Mouse (Mus musculus) stomach, postnatal 0 days (tissue): ENCODE measurements around the gene Nudt17.

Experiments
- CTCF ChIP-seq: IDR thresholded peaks from 2 replicates; pipeline ENCODE4 v1.5.1; 2016; ENCODE audit warnings: antibody characterized with exemption, low read depth, mild to moderate bottlenecking, moderate library complexity
- EP300 ChIP-seq: optimal IDR thresholded peaks from 2 replicates; pipeline ENCODE3; 2016; ENCODE audit warnings: antibody characterized with exemption

- TF ChIP-seq CTCF (peak; percentile 86), EP300 (no peak)
Observed at GRCm38 (mm10) chr3:96663432-96664239, 44.7 kb downstream of the Nudt17 start.
